Mouse (Mus musculus) cerebellum, adult 8-10 months (tissue): ENCODE results near the gene Prss41.

Source experiments
- DNase-seq: peaks from one replicate; pipeline ENCODE4 v3.0.0; 2022

Prss41 gene

GRCm38 (mm10) chr17:23823614-23824013, 20.4 kb downstream of the Prss41 start:
- no peak for DNase-seq

- DNase-seq, result no peak
Measured at GRCm38 (mm10) chr17:23823018-23823417, 21.0 kb downstream of the Prss41 start.

- DNase-seq, result no peak
Measured at GRCm38 (mm10) chr17:23822094-23822493, 21.9 kb downstream of the Prss41 start.

- no peak for DNase-seq
Measured at GRCm38 (mm10) chr17:23820731-23821130, 23.2 kb downstream of the Prss41 start.

GRCm38 (mm10) chr17:23819235-23819634, 24.7 kb downstream of the Prss41 start:
- no peak for DNase-seq

- no peak for DNase-seq
Measured at GRCm38 (mm10) chr17:23818579-23818978, 25.4 kb downstream of the Prss41 start.

GRCm38 (mm10) chr17:23815641-23816040, 28.3 kb downstream of the Prss41 start:
- no peak for DNase-seq

GRCm38 (mm10) chr17:23807918-23808317, 36.1 kb downstream of the Prss41 start:
- no peak for DNase-seq

GRCm38 (mm10) chr17:23806867-23807266, 37.1 kb downstream of the Prss41 start:
- peak; percentile 49 for DNase-seq

- DNase-seq, result no peak
Measured at GRCm38 (mm10) chr17:23804426-23805085, 39.4 kb downstream of the Prss41 start.

GRCm38 (mm10) chr17:23803366-23804041, 40.5 kb downstream of the Prss41 start:
- peak; percentile 64 for DNase-seq

GRCm38 (mm10) chr17:23802746-23803365, 41.1 kb downstream of the Prss41 start:
- DNase-seq, result peak; percentile 96

GRCm38 (mm10) chr17:23801627-23802026, 42.3 kb downstream of the Prss41 start:
- DNase-seq, result no peak

GRCm38 (mm10) chr17:23797316-23797715, 46.7 kb downstream of the Prss41 start:
- no peak for DNase-seq

- DNase-seq, result no peak
Measured at GRCm38 (mm10) chr17:23795323-23795722, 48.6 kb downstream of the Prss41 start.

GRCm38 (mm10) chr17:23791079-23791357, 53.0 kb downstream of the Prss41 start:
- no peak for DNase-seq

GRCm38 (mm10) chr17:23790269-23791078, 53.5 kb downstream of the Prss41 start, which contains the start of gene Srrm2:
Srrm2 (plus strand) TSS chr17:23790532.
- DNase-seq, result peak; percentile 65

- no peak for DNase-seq
Measured at GRCm38 (mm10) chr17:23789749-23790268, 54.2 kb downstream of the Prss41 start.

- DNase-seq, result no peak
Measured at GRCm38 (mm10) chr17:23788973-23789372, 55.0 kb downstream of the Prss41 start.
